Mouse (Mus musculus) kidney, embryonic 16.5 days (tissue): Measurements from ENCODE around the gene Prelid3b. TPM values are rescaled to one million over a fixed set of nuclear protein-coding genes. Genes with fewer than 3 reads are reported as not detected.
A peak's percentile ranks its signal among the peaks of the same experiment; 100 is the strongest.

Experiments
- ATAC-seq: fragments of 200-750 bp; cut with Nextera tagmentation; 2 replicates; pipeline ENCODE4 v1.8.0; 2017; ENCODE audit warnings: moderate TSS enrichment; ENCODE audit not compliant: low FRiP score, low TSS enrichment
- H3K27ac ChIP-seq: fragments of 300-500 bp; sonication (generic); 2 replicates; pipeline ENCODE4 v1.5.1; 2014; ENCODE audit warnings: low read length
- H3K27me3 ChIP-seq: fragments of 300-500 bp; sonication (generic); 2 replicates; pipeline ENCODE4 v1.6.1; 2014; ENCODE audit warnings: low read length, control low read depth, mixed read lengths; ENCODE audit not compliant: insufficient read depth
- H3K36me3 ChIP-seq: fragments of 300-500 bp; sonication (generic); 2 replicates; pipeline ENCODE4 v1.6.1; 2014; ENCODE audit warnings: low read length, control low read depth, mixed read lengths; ENCODE audit not compliant: insufficient read depth
- H3K4me1 ChIP-seq: fragments of 300-500 bp; sonication (generic); 2 replicates; pipeline ENCODE4 v1.6.1; 2014; ENCODE audit warnings: low read length, control low read depth, mixed read lengths; ENCODE audit not compliant: insufficient read depth
- H3K4me2 ChIP-seq: fragments of 300-500 bp; sonication (generic); replicated peaks from 2 replicates; pipeline ENCODE4 v1.6.1; 2014; ENCODE audit warnings: low read depth, low read length
- H3K4me3 ChIP-seq: fragments of 300-500 bp; sonication (generic); 2 replicates; pipeline ENCODE4 v1.5.1; 2014; ENCODE audit warnings: mild to moderate bottlenecking, low read length
- H3K9ac ChIP-seq: fragments of 300-500 bp; sonication (generic); replicated peaks from 2 replicates; pipeline ENCODE4 v1.6.1; 2014; ENCODE audit warnings: low read length
- H3K9me3 ChIP-seq: fragments of 300-500 bp; sonication (generic); 2 replicates; pipeline ENCODE4 v1.6.1; 2016; ENCODE audit warnings: low read length, control low read depth
- WGBS: fragments of 180-500 bp; shearing (Covaris S2); extraction: QIAGEN DNeasy Blood & Tissue Kit; methylation state at CpG from one replicate; pipeline ENCODE4 v1.1.7; 2014; 5-methylcytosine and 5-hydroxymethylcytosine counted together
- polyA plus RNA-seq: library from polyadenylated mRNA; unstranded; fragments of >200 nt; fragmentation: Nextera tagmentation; extraction: Ambion mirVana; gene quantifications from 2 replicates; pipeline ENCODE4 v1.2.1, GENCODE M21; 2015

Gene Prelid3b
- polyA plus RNA-seq, 1 experiment from 2014 or later: 113 TPM

- H3K9me3 ChIP-seq: no peaks in the 10 kb centered on the region
- no peaks in the 10 kb centered on the region for H3K27me3 ChIP-seq
- H3K4me1 ChIP-seq: peaks cover 20% of the 10 kb centered on the region
- no peak for ATAC-seq
- H3K36me3 ChIP-seq: no peaks in the 10 kb centered on the region; the same call in 1 of the 2 replicates
- H3K9ac ChIP-seq: no peak overlapping the region
- 88% methylated on average over 26 of the region's 26 CpGs for WGBS
- no peak overlapping the region for H3K27ac ChIP-seq
- no peak overlapping the region for H3K4me3 ChIP-seq
- H3K4me2 ChIP-seq: no peak overlapping the region
Observed at GRCm38 (mm10) chr2:174436076-174436701, 36.7 kb downstream of the Prelid3b start.

DNA sequence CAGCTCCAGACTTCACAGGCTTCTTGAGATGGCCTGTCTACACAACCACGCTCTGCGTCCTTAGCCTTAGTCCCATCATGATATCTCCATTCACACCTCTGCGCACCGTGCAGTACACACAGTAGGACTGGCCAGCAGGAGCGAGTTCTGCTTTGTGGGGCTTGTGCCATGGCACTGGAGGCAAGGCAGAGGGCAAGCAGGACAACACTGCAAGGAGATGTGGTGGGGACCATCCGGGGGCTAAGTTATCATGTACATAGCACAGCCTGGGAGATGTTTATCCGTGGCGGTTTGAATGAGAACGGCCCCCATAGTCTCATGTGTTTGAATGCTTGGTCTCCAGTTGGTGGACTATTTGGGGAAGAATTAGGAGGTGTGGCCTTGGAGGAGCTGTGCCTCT, 37.9 kb downstream of the Prelid3b start:
- no peak overlapping the region for H3K27ac ChIP-seq
- no peak for ATAC-seq
- peaks cover 3% of the 10 kb centered on the region; the same call in 1 of the 2 replicates for H3K36me3 ChIP-seq
- no peak overlapping the region for H3K4me3 ChIP-seq
- no peak overlapping the region for H3K9ac ChIP-seq
- no peak overlapping the region for H3K4me2 ChIP-seq
- no peaks in the 10 kb centered on the region for H3K27me3 ChIP-seq
- 98% methylated on average over 9 of the region's 9 CpGs for WGBS
- peaks cover 20% of the 10 kb centered on the region for H3K4me1 ChIP-seq
- H3K9me3 ChIP-seq: no peaks in the 10 kb centered on the region

DNA sequence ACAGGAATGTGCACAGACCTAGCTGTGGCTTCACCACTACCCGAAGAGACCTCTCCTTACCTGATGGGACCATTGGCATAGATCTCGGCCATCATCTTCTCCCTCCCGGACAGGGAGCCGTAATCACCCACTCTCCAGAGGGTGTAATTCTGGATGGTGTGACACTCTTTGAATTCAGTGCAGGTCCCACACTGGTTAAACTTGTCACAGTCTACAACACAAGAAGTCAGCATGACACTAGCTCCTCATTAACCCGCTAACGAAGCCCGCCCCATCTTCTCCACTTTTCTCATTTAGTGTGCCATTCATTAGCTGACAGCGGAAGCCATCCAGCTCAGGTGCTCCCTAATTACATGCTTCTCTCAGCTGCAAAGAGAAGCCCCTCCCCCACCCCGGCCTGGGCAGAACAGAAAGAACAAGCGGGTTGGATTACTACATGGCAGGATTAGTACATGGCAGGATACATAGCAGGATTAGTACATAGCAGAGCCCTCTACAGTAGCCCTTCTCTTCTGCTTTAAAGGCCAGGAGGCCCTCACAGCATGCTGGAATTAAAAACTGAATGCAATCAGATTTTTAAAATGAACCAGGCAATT, 43.8 kb downstream of the Prelid3b start:
- H3K27ac ChIP-seq: no peak overlapping the region
- peaks cover 55% of the 10 kb centered on the region for H3K36me3 ChIP-seq
- H3K4me1 ChIP-seq: peaks cover 7% of the 10 kb centered on the region; the same call in 1 of the 2 replicates
- H3K27me3 ChIP-seq: no peaks in the 10 kb centered on the region
- ATAC-seq: no peak
- H3K4me2 ChIP-seq: no peak overlapping the region
- 81% methylated on average over 10 of the region's 10 CpGs for WGBS
- no peaks in the 10 kb centered on the region for H3K9me3 ChIP-seq
- H3K4me3 ChIP-seq: no peak overlapping the region
- H3K9ac ChIP-seq: no peak overlapping the region

DNA sequence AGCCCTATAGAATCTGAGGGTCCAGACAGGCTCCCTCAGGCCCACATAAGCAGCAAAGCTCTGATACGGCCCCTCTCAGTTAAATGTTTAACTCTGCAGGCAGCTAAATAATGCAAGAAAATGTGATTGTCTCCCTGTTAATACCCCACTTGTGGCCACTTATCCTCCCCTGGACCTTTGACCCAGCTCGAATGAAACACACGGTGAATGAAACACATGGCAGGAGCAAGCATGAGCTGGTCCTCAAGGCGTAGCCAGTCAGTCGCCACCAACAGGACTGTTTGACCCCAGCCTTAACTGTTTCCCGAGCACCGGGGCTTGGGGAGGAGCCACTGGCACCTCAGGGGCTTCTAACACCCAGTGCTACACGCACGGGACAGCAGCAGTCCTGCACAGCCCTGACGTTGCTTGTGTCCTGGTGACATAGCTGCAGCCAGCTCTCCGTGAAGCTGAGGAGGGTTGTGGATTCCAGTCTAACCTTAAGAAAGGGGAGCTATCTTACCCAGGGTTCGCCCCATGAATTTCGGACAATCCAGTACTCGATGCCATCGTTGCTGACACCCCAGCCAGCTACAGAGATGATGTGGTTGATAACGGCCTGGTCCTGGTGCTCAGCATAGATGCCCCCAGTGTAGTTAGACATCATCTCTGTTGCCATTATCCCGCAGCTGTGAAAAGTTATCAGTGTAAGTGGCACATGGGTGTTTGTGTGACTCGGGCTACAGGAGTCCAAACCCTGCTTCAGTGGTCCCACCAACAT, 44.6 kb downstream of the Prelid3b start:
- no peak overlapping the region for H3K4me3 ChIP-seq
- peak; percentile 46 for ATAC-seq
- no peak overlapping the region for H3K4me2 ChIP-seq
- H3K4me1 ChIP-seq: peaks cover 6% of the 10 kb centered on the region; the same call in 1 of the 2 replicates
- no peak overlapping the region for H3K9ac ChIP-seq
- H3K27ac ChIP-seq: 0 out of 2 replicates have a peak overlapping the region, but pooled peaks have one; percentile 46
- no peaks in the 10 kb centered on the region for H3K27me3 ChIP-seq
- WGBS: 68% methylated on average over 18 of the region's 18 CpGs
- H3K36me3 ChIP-seq: peaks cover 63% of the 10 kb centered on the region
- no peaks in the 10 kb centered on the region for H3K9me3 ChIP-seq

GRCm38 (mm10) chr2:174426856-174427255, 46.0 kb downstream of the Prelid3b start:
- no peak for ATAC-seq
- H3K27ac ChIP-seq: no peak overlapping the region

DNA sequence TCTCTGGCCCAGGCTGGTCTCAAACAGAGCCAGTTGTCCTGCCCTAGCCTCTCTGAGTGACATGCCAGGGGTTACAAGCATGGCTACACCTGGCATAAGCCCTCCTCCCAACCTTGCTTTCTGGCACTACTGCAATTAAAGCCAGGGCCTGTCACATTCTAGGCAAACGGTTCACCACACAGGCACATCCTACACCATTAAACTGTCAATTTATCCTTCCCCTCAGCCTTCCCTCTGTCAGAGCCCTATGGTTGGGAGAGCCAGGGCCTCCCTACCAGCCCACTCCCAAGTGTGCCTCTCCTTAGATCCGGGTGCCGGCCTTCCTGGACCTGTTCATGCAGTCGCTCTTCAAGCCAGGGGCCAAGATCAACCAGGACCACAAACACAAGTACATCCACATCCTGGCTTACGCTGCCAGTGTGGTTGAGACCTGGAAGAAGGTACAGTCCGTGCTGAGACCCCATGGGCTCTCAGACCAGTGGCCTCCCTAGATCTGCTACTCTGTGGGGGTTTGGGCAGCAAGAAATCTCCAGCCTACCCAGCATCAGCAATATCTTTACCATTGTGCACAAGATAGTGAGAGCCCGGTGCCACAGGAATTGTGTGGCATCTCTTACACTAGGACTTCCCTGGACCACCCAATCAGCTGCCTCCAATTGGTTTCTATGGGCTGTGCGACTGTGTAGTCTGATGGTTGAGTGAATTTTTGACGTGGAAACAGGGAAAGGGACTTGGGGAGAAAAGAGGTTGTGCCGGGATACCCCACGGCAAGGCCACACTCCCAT, 48.4 kb downstream of the Prelid3b start:
- 70% methylated on average over 11 of the region's 11 CpGs for WGBS
- H3K27me3 ChIP-seq: no peaks in the 10 kb centered on the region
- peaks cover 91% of the 10 kb centered on the region for H3K36me3 ChIP-seq
- no peak overlapping the region for H3K27ac ChIP-seq
- peaks cover 6% of the 10 kb centered on the region; the same call in 1 of the 2 replicates for H3K4me1 ChIP-seq
- ATAC-seq: peak; percentile 47; the same call in 1 of the 2 replicates
- H3K9ac ChIP-seq: no peak overlapping the region
- H3K9me3 ChIP-seq: no peaks in the 10 kb centered on the region
- H3K4me2 ChIP-seq: no peak overlapping the region
- no peak overlapping the region for H3K4me3 ChIP-seq

More at GRCm38 (mm10) chr2:174426856-174427255, 46.0 kb downstream of the Prelid3b start:
- Histone ChIP-seq H3K9ac (no peak overlapping the region), H3K4me1 (peaks cover 6% of the 10 kb centered on the region; the same call in 1 of the 2 replicates), H3K4me3 (no peak overlapping the region), H3K27me3 (no peaks in the 10 kb centered on the region), H3K9me3 (no peaks in the 10 kb centered on the region), H3K36me3 (peaks cover 77% of the 10 kb centered on the region), H3K4me2 (no peak overlapping the region)
- 79% methylated on average over 12 of the region's 12 CpGs for WGBS

GRCm38 (mm10) chr2:174421107-174421506, 51.8 kb downstream of the Prelid3b start:
- peaks cover 59% of the 10 kb centered on the region for H3K36me3 ChIP-seq

DNA sequence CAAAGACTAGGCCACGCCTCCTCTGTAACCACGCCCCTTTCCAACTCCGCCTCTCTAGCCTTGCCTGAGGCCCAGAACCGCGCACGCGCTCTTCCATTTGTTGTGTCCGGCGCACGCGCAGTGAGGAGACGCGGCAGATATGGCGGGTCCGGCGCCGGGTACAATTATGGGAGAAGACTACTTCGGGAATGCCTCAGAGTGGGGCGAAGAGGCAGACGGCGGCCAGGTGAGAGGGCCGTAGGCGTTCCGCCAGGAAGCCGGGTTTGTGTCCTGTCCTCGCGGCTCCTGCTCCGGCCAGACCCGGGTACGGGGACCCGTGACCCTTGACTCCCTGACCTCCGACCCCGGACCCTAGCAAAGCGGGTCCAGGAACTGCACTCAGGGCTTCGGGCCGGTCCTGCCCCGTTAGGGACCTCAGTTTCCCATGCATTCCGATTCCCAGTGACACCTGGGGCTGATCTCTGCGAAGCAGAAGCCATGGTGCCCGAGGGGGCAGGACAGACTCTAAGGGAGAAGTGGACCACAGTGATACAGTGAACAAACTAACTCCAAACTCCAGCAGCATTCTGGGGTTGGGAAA, 57.1 kb downstream of the Prelid3b start, which contains the start of gene Nelfcd:
Gene Nelfcd, plus strand, starts transcription at position 74 of the 580 bp plus-strand sequence.
- H3K36me3 ChIP-seq: peaks cover 9% of the 10 kb centered on the region; the same call in 1 of the 2 replicates
- peak within 1 kb of the TSS; percentile 83 for H3K4me2 ChIP-seq

More at GRCm38 (mm10) chr2:174421107-174421506, 51.8 kb downstream of the Prelid3b start:
- Histone ChIP-seq H3K27me3 (no peaks in the 10 kb centered on the region), H3K9ac (no peak overlapping the region), H3K4me3 (no peak overlapping the region), H3K9me3 (no peaks in the 10 kb centered on the region), H3K4me2 (no peak overlapping the region), H3K4me1 (peaks cover 8% of the 10 kb centered on the region), H3K27ac (no peak overlapping the region)
- no peak for ATAC-seq
- 90% methylated on average over 6 of the region's 6 CpGs for WGBS

More for the DNA sequence above, 57.1 kb downstream of the Prelid3b start, which contains the start of gene Nelfcd:
- peak; percentile 94 for ATAC-seq
- H3K4me1 ChIP-seq: peaks cover 8% of the 10 kb centered on the region
- under 1% methylated on average over 40 of the region's 40 CpGs for WGBS
- H3K9me3 ChIP-seq: no peaks in the 10 kb centered on the region
- H3K4me3 ChIP-seq: peak within 1 kb of the TSS; percentile 98
- H3K9ac ChIP-seq: peak within 1 kb of the TSS; percentile 97
- no peaks in the 10 kb centered on the region for H3K27me3 ChIP-seq
- H3K27ac ChIP-seq: peak within 1 kb of the TSS; percentile 46; the same call in 1 of the 2 replicates
